Comparison of ENCODE assay signal across 8 mouse cellular contexts in genomic region chr7:30908992-30909431, GRCm38 (mm10). TPM values are rescaled to one million over a fixed set of nuclear protein-coding genes. Genes with fewer than 3 reads are reported as not detected.
DNase-seq lines count a peak whose midpoint lies in the region; ATAC-seq and TF ChIP-seq lines count a peak whose summit lies in the region.

No protein-coding gene starts in this region.

- TF ChIP-seq CTCF in gastrocnemius, adult 2 months (IDR thresholded peaks at IDR 0.05): no peak
- no peak for TF ChIP-seq CTCF in ES-Bruce4 (IDR thresholded peaks at IDR 0.05; ENCODE audit: low read depth, low read length)

- H3K4me2 ChIP-seq in hindbrain, embryonic 13.5 days: peak overlapping the region; percentile 60

- H3K27ac ChIP-seq in gastrocnemius, adult 2 months: no peak overlapping the region
- no peak overlapping the region for H3K27ac ChIP-seq in ES-Bruce4 (ENCODE audit: insufficient read depth, low read length)
- no peak overlapping the region for H3K27ac ChIP-seq in hindbrain, embryonic 13.5 days

- no peak for DNase-seq in gastrocnemius, adult 2 months
- no peak for DNase-seq in gastrocnemius, adult 8-10 months (ENCODE audit: low spot score in 2 of 2)
- DNase-seq in cerebellum, adult 11 months: no peak
- DNase-seq in frontal cortex, postnatal 14 days (ENCODE audit: low spot score in 2 of 2): no peak

- no peak overlapping the region for H3K9ac ChIP-seq in ES-Bruce4 (ENCODE audit: low read depth, poor library complexity, severe bottlenecking)
- H3K9ac ChIP-seq in hindbrain, embryonic 13.5 days: no peak overlapping the region

- no peaks in the 10 kb centered on the region for H3K9me3 ChIP-seq in ES-Bruce4 (replicated peaks; ENCODE audit: control insufficient read depth, insufficient read depth, low read length, poor library complexity, severe bottlenecking)
- no peaks in the 10 kb centered on the region for H3K9me3 ChIP-seq in hindbrain, embryonic 13.5 days
- no peaks in the 10 kb centered on the region for H3K9me3 ChIP-seq in megakaryocyte, embryonic 14.5 days

- no peak for TF ChIP-seq POLR2A in ES-Bruce4 (IDR thresholded peaks at IDR 0.05; ENCODE audit: insufficient read depth, low read length)

- no peaks in the 10 kb centered on the region for H3K4me1 ChIP-seq in ES-Bruce4 (ENCODE audit: control insufficient read depth, insufficient read depth, low read length)
- peaks cover 10% of the 10 kb centered on the region for H3K4me1 ChIP-seq in hindbrain, embryonic 13.5 days (replicated peaks)
- peaks cover 21% of the 10 kb centered on the region for H3K4me1 ChIP-seq in megakaryocyte, embryonic 14.5 days

- no peaks in the 10 kb centered on the region for H3K27me3 ChIP-seq in ES-Bruce4 (ENCODE audit: control insufficient read depth, insufficient read depth, low read length, poor library complexity, severe bottlenecking)
- H3K27me3 ChIP-seq in hindbrain, embryonic 13.5 days: peaks cover 13% of the 10 kb centered on the region; the same call in 1 of the 2 replicates
- H3K27me3 ChIP-seq in megakaryocyte, embryonic 14.5 days (replicated peaks): peaks cover 72% of the 10 kb centered on the region

- peak overlapping the region; percentile 45 for H3K4me3 ChIP-seq in gastrocnemius, adult 2 months
- peak overlapping the region; percentile 13; the same call in 1 of the 2 replicates for H3K4me3 ChIP-seq in ES-Bruce4 (ENCODE audit: low read depth, low read length)
- H3K4me3 ChIP-seq in hindbrain, embryonic 13.5 days: peak overlapping the region; percentile 30
- peak overlapping the region; percentile 86 for H3K4me3 ChIP-seq in megakaryocyte, embryonic 14.5 days (replicated peaks)

- WGBS in hindbrain, embryonic 13.5 days: 32% methylated on average over 17 of the region's 17 CpGs

- no peak for TF ChIP-seq EP300 in ES-Bruce4 (IDR thresholded peaks at IDR 0.05; ENCODE audit: insufficient read depth, low read depth, low read length)

- no peaks in the 10 kb centered on the region for H3K36me3 ChIP-seq in ES-Bruce4 (ENCODE audit: control insufficient read depth, insufficient read depth, low read length, poor library complexity, severe bottlenecking)
- H3K36me3 ChIP-seq in hindbrain, embryonic 13.5 days: no peaks in the 10 kb centered on the region
- no peaks in the 10 kb centered on the region for H3K36me3 ChIP-seq in megakaryocyte, embryonic 14.5 days (replicated peaks; ENCODE audit: low read length)

- ATAC-seq in hindbrain, embryonic 13.5 days (ENCODE audit: low FRiP score): peak; percentile 61; the same call in 1 of the 2 replicates
- no peak for ATAC-seq in frontal cortex, adult (ENCODE audit: low TSS enrichment)

- intact Hi-C loops in gastrocnemius, adult 2 months (cut with DNase I): no loop called here

RNA-seq across cellular contexts. Expression of gene Mag, which starts 5.7 kb away (rescaled TPM):
- total RNA-seq in gastrocnemius, adult 2 months (2021): under 1 TPM; 0.22 to 0.71 TPM
- total RNA-seq in gastrocnemius, adult 8-10 months (2022): under 1 TPM in 3 of 4 experiments, not detected in 1; 0.47 to 0.65 (median 0.56) TPM
- 0.85 TPM in 1 of 2 replicates, not detected in the other for polyA plus RNA-seq in ES-Bruce4 (2011; ENCODE audit: insufficient read depth, insufficient read length, low read depth, missing spikeins)
- 1.7 and 1.9 TPM in 2 replicates for polyA plus RNA-seq in hindbrain, embryonic 13.5 days (2015; fragmentation: Nextera tagmentation; extraction: Ambion mirVana)
- 1.2 TPM in 1 of 2 replicates, not detected in the other for polyA plus RNA-seq in megakaryocyte, embryonic 14.5 days (2012; ENCODE audit: insufficient read depth, low replicate concordance)

RNA-seq across cellular contexts. Expression of gene Hamp2, which starts 15.5 kb away (rescaled TPM):
- not detected for total RNA-seq in gastrocnemius, adult 2 months (2021)
- not detected for total RNA-seq in gastrocnemius, adult 8-10 months (2022)
- not detected in 2 replicates for polyA plus RNA-seq in ES-Bruce4 (2011; ENCODE audit: insufficient read depth, insufficient read length, low read depth, missing spikeins)
- polyA plus RNA-seq in hindbrain, embryonic 13.5 days (2015; fragmentation: Nextera tagmentation; extraction: Ambion mirVana): not detected in 2 replicates
- polyA plus RNA-seq in megakaryocyte, embryonic 14.5 days (2012; ENCODE audit: insufficient read depth, low replicate concordance): not detected in 2 replicates

RNA-seq across cellular contexts. Expression of gene Cd22, which starts 28.9 kb away (rescaled TPM):
- total RNA-seq in gastrocnemius, adult 2 months (2021): under 1 TPM in 1 of 2 experiments, not detected in 1; 0.31 TPM
- not detected for total RNA-seq in gastrocnemius, adult 8-10 months (2022)
- not detected in 2 replicates for polyA plus RNA-seq in ES-Bruce4 (2011; ENCODE audit: insufficient read depth, insufficient read length, low read depth, missing spikeins)
- polyA plus RNA-seq in hindbrain, embryonic 13.5 days (2015; fragmentation: Nextera tagmentation; extraction: Ambion mirVana): not detected in 2 replicates
- polyA plus RNA-seq in megakaryocyte, embryonic 14.5 days (2012; ENCODE audit: insufficient read depth, low replicate concordance): 0.03 TPM in 1 of 2 replicates, not detected in the other

RNA-seq across cellular contexts. Expression of gene Hamp, which starts 34.8 kb away (rescaled TPM):
- total RNA-seq in gastrocnemius, adult 2 months (2021): not detected
- total RNA-seq in gastrocnemius, adult 8-10 months (2022): under 1 TPM in 1 of 4 experiments, not detected in 3; 0.86 TPM
- polyA plus RNA-seq in ES-Bruce4 (2011; ENCODE audit: insufficient read depth, insufficient read length, low read depth, missing spikeins): not detected in 2 replicates
- polyA plus RNA-seq in hindbrain, embryonic 13.5 days (2015; fragmentation: Nextera tagmentation; extraction: Ambion mirVana): not detected in 2 replicates
- polyA plus RNA-seq in megakaryocyte, embryonic 14.5 days (2012; ENCODE audit: insufficient read depth, low replicate concordance): not detected in 2 replicates

RNA-seq across cellular contexts. Expression of gene Usf2, which starts 47.6 kb away (rescaled TPM):
- 100 to 1,000 TPM in 1 of 2 experiments, 10 to 100 TPM in 1; 85.9 to 102 TPM for total RNA-seq in gastrocnemius, adult 2 months (2021)
- 10 to 100 TPM; 75.5 to 96.0 (median 89.5) TPM for total RNA-seq in gastrocnemius, adult 8-10 months (2022)
- 62.7 and 71.4 TPM in 2 replicates for polyA plus RNA-seq in ES-Bruce4 (2011; ENCODE audit: insufficient read depth, insufficient read length, low read depth, missing spikeins)
- polyA plus RNA-seq in hindbrain, embryonic 13.5 days (2015; fragmentation: Nextera tagmentation; extraction: Ambion mirVana): 25.9 and 26.0 TPM in 2 replicates
- polyA plus RNA-seq in megakaryocyte, embryonic 14.5 days (2012; ENCODE audit: insufficient read depth, low replicate concordance): 122 and 127 TPM in 2 replicates

Comparison
In these comparisons a context has a peak if more than half of its experiments do, and no peak if none do; other contexts are left out.
1. H3K4me3 ChIP-seq: peak in every context shown above with its lines; median percentile 86 in megakaryocyte, embryonic 14.5 days; 45 in gastrocnemius, adult 2 months; 30 in hindbrain, embryonic 13.5 days; 13 in ES-Bruce4.